Mouse (Mus musculus): ENCODE results near the gene Kcnj3.

Gene Kcnj3

DNA sequence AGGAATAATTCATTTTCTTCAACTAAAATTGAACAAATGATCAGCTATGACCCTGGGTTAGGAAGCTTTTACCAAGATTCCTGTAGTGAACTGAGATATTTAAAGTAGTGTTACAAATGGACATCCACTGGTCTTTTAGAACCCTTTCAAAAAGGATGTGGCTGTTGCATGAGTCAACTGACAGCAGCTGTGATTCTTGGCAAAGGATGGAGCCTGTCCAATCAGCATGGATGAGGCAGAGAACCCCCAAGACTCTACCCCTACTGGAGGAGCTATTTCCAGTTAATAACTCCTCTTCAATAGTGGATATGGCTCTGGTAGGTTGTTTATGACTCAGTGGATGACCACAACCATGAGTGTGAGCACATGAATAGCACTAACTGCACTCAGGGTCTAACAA lies 81.5 kb downstream of the Kcnj3 start:
- DNase-seq: no peak

DNA sequence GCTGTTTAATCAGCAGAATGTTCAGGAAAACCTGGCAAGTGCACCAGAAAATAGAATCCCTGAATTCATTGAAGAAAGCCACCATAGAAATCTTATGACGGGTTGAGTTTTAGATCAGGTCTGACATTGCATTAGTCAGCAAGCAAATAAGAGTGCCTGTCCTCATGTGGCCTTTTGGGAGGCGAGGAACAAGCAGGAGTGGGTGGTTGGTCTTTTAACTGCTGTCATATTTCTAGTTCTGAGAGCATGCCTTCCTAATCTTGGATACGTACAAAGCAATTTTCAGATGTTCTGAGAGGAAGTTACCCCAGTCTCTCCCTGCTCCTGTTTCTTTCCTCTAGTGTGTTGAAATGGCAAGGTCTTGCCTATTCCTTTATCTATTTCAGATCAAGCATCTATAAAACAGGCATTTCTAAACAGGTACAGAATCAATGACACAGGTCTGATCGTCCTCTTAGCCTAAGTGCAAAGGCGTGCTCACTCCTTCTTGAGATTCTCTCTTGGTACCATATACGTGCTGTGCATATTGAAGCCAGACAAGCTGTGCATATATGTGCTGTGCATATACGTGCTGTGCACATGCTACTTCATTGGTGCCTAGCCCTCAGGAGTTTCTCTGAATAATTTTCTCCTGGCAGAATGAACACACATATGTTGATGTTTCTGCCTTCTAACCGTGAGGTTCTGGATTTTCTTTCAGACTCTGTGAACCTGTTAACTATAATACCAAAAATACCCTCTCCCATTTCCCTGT lies 97.1 kb downstream of the Kcnj3 start:
- DNase-seq: no peak

- DNase-seq: no peak
Measured at GRCm38 (mm10) chr2:55534946-55535345, 99.2 kb downstream of the Kcnj3 start.

GRCm38 (mm10) chr2:55535482-55535881 lies 99.7 kb downstream of the Kcnj3 start:
- no peak for DNase-seq

GRCm38 (mm10) chr2:55547612-55548011 lies 111.8 kb downstream of the Kcnj3 start:
- DNase-seq: no peak

DNA sequence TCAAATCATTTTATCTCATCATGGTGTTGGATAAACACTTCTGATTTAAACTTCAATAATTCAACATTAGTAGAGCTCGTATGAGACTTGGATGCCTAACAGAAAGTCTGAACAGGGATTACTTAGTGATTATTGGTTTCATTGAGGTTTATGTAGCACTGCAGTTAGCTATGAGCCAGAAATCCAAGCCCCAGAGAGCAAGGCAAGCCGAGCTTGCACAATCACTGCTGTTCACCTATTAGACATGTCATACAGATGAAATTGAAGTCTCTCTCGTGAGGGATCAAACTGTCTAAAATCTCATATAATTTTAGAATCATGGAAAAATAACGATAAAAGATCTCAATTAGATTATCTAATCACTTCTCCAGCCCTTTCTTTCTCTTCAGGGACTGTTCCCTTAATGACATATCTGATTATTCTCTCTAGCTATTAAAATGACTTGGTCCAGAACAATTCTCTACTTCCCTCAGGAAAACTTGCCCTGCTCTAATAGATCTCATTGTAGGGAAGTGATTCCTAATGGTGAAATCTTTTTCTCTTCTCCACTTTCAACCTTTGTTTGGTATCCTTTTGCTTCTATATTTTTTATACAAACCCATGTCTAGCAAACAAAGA lies 122.7 kb downstream of the Kcnj3 start:
- no peak for DNase-seq

DNA sequence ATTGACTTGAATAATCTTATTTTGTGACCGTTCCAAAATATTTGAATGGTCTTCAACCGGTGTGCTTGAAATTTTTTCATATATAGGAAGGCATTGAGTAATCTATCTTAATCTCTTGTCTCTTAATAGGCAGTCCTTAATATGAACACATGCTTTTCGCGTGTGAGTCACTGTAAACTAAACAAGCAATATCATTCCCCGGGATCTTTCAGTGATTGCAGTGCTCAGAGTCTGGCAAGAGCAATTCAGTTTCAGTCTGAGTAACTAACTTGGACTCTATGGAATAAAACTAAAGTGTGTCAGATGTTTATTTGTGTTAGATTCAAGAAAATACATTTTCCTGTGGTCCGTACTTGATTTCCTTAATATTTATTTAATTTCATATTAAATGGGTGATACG lies 133.5 kb downstream of the Kcnj3 start:
- DNase-seq: no peak

DNA sequence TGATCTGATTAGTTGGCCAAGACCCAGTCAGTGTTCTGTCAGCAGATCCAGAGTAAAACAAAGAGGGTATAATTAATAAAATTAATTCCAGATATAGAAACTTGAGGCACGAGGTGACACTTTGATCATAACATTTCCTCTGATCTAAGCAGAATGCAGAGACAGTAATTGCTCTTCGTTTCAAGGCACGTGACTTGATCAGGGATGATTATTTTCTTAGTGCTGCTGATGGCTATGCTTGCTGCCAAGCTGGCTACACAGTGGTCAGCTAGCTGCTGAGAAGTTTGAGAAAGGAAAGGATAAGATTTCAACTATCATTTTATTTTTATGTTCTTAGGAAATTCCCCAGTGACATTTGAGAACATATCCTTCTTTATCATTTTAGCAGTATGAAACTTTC lies 135.7 kb downstream of the Kcnj3 start:
- no peak for DNase-seq

GRCm38 (mm10) chr2:55580286-55580685 lies 144.5 kb downstream of the Kcnj3 start:
- no peak for DNase-seq

DNA sequence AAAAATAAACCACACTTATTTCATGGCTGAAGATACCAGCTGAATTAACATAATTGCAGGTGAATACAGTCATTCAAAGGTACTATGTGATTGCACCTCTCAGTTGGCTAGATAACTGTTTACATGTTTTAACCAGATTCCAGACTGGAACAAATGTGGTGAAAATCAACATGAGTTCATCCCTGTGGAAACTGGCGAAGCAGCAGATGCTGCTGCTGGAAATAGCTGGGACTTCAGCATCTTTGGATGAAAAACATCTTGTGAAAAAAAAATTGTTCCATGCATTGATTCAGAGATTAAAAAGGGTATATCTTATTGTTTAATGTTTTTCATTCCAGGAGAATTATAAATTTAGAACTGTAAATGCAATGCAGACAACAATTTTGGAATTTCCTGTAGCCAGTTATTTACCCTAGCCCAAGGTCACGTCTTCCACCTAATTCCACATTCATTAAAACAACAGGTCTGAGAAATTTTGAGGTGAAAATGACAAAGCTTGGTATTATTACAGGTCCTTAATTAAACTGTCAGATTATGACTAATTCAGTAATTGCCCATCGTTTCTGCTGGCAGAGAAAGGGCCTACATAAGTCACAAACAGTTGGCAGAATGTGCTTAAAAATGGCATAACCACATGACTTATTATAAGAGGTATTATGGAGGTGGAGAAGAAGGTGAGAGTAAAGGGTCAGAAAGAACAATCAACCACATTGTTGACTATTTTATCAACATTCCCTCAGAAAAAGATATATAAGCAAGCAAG lies 155.6 kb downstream of the Kcnj3 start:
- no peak for DNase-seq

Measured in thymus, adult 18-20 months (tissue).